Mouse (Mus musculus) heart, postnatal 14 days (tissue): Measurements from ENCODE around the gene Lipc. TPM values are rescaled to one million over a fixed set of nuclear protein-coding genes. Genes with fewer than 3 reads are reported as not detected.
"Not testable (repeated sequence)": the region's sequence is repeated elsewhere in the genome, so short reads cannot be mapped to it uniquely, and the experiment has no call there.

Experiments used
- DNase-seq, 2 experiments: peaks; one replicate each; pipeline ENCODE4 v3.0.0; 2021 to 2022
- intact Hi-C: fragments of 180-260 bp; cut with DNase I; formaldehyde crosslinking; loops from one replicate; pipeline ENCODE4 v1.15.1; 2025
- total RNA-seq, 2 experiments: library from RNA; stranded (reverse); gene quantifications; 2 replicates each; pipeline ENCODE4 v1.2.3; 2021

The Lipc gene
- total RNA-seq, 2 experiments from 2014 or later: 0.36 TPM; not detected in 1

DNA sequence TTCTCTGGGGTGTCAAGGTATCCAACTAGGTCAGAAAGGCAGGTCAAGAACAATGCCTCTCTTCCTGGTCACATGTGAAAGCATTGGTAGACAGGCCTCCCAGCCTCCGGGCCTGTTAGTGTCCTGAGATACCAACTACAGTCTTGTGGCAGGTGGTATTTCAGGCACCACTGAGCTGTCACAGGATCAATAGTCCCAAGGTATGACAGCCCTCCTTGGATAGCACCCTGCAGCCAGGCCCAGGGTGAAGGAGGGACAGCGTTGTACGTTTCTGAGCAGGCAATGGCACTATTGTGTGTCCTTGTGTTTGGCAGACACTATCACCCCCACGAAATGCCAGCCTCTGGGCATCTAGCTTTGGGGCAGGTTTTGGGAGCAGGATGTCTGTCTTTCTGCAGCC lies 77.0 kb downstream of the Lipc start:
- intact Hi-C loops: no loop called here

DNA sequence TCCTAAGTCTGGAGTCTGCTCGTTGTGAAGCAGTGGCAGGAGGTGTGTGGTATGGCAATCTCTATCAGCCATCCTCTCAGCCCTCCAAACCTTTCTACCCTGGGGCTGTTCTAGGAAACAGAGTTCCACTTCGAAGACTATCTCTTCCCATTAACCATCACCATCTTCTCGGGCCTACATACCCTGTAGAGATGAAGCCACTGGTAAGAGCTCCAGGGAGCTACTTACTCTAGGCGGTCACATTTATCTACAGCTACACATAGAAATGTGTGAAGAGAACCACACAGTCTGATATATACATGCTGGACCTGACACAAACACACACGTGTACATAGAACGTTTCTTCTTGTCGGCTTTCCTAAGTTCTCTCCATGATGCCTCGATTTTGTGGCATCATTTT lies 79.4 kb downstream of the Lipc start:
- intact Hi-C loops: no loop called here
- DNase-seq: no peak

More for the DNA sequence above, 77.0 kb downstream of the Lipc start:
- no peak for DNase-seq

DNA sequence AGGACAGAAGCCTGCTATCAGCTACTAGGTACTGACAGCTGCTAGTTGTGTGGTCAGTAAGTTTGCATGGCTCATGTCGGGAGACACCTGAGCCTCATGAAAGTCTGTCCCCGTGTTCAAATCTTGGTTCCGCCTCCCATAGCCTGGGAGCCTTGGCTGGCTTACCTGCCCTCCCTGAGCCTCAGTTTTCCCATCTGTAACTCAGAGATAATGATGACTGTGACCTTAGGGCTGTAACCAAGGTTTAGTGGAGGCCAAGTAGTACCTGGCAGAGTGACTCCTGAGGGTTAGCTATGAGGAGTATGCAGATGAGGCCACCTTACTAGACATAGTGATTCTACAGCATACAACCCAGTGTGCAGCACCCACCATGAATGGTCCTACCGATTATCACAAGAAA lies 81.7 kb downstream of the Lipc start:
- intact Hi-C loops: no loop called here
- no peak for DNase-seq

DNA sequence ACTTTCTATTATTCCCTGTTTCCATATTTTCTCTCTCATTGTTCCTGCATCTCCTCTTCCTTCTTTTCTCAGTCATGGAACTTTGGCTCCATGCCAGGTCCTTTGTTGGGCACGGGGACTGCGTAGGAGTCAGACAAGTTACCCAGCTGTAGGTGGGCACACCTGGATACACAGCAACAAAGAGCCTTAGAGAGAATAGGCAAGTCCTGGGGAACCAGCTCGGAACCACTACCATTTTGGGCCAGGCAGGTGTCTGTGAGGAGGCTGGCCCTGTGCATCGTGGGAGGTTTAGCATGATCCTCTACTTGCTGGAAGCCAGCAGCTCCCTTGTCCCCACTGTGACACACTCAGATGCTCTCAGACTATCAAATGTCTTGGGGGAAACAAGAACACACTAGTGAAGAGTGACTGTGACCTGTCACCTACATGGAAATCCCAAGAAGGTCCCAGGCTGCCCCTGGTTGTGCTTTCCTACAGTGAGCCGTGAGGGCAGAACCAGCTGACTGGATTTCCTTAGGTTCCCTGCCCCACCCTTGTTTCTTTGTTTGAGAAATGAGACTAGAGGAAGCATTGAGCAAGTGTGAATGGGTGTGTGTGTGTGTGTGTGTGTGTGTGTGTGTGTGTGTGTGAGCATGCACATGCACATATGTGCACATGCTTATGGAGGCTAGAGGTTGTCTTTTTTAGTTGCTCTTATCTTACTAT lies 82.7 kb downstream of the Lipc start:
- intact Hi-C loops: no loop called here
- DNase-seq: no peak

DNA sequence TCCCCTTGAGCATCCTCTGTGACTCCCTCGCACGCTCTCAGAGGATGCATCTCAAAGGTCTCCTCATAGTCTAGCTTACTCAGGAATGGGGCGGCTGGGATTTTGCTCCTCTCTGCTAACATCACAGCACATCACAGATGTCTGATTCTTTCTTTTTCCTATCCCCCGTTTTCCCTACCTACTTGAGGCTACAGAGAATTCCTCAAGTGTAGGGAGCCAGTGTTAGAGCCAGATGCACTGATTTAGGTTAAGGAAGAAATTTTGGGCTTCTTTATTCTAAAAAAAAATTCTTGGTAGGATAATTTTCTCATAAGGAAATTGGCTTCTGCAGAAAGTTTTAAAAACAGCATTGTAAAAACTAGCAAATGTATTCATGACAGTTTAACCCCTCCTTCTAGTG lies 84.6 kb downstream of the Lipc start:
- intact Hi-C loops: no loop called here

GRCm38 (mm10) chr9:70864039-70864438 lies 88.0 kb downstream of the Lipc start:
- intact Hi-C loops: no loop called here
- no peak for DNase-seq

More for the DNA sequence above, 84.6 kb downstream of the Lipc start:
- no peak for DNase-seq

- peak; percentile 26 to 32 for DNase-seq
- intact Hi-C loops: no loop called here
These were observed 88.7 kb downstream of the Lipc start for GRCm38 (mm10) chr9:70863299-70863698.

- no peak for DNase-seq
- intact Hi-C loops: no loop called here
These were observed 92.8 kb downstream of the Lipc start for GRCm38 (mm10) chr9:70859233-70859632.

DNA sequence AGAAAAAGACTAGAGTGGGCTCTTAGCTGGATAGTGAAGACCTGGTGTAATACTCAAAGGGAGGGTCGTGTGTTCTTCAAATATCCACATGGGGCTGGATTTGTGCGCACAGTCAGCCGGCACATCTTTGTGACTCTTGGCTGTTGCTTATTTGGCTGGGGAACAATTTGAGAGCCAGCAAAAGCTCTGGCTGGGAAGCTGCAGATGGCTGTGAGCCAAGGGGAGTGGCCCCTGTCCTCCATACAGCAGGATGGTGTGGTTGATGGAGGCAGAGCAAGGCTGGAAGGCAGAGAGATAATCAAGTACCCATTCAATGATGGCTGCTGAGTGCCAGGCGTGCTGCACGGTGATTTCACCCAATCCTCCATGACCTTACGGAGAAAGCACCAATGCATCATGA lies 96.2 kb downstream of the Lipc start:
- peak; percentile 58 to 71 for DNase-seq
- intact Hi-C loops: no loop called here

DNA sequence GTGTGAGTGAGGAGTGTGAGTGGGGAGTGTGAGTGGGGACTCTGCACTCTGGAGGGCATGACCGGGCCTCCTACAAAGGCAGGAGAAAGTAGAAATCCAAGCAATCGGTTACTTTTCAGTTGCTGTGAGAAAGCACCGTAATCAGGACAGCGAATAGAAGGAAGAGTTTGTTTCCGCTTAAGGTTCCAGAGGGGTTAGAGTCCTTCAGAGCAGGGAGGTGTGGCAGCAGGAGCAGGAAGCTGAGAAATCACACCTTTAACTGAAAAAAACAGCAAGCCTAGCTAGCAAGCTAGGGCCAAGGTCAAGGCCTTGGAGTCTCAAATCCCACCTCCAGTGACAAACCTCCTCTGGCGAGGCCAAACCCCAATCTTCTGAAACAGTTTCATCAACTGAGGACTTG lies 97.1 kb downstream of the Lipc start:
- intact Hi-C loops: no loop called here

DNA sequence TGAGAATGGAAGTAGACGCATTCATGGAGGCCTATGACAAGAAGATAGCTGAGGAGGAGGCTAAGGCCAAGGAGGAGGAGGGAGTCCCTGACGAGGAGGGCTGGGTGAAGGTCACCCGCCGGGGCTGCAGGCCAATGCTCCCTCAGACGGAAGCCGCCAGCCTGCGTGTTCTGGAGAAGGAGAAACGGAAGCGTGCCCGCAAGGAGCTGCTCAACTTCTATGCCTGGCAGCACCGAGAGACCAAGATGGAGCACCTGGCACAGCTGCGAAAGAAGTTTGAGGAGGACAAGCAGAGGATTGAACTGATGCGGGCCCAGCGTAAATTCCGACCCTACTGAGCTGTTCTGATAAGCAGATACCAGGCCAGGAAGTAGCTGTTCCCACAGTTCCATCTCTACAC lies 98.9 kb downstream of the Lipc start:
- DNase-seq, intact Hi-C loops: not testable (repeated sequence)

More for the DNA sequence above, 97.1 kb downstream of the Lipc start:
- DNase-seq: no peak

- intact Hi-C loops: no loop called here
- no peak for DNase-seq
These were observed 100.5 kb downstream of the Lipc start for GRCm38 (mm10) chr9:70851533-70851932.

GRCm38 (mm10) chr9:70848135-70848770 lies 103.8 kb downstream of the Lipc start:
- intact Hi-C loops: loop anchor here (10.0 kb wide), 1 partner anchor 173 kb away; the partner anchor contains the start of gene Adam10
- peak; percentile 15 to 24 for DNase-seq

DNA sequence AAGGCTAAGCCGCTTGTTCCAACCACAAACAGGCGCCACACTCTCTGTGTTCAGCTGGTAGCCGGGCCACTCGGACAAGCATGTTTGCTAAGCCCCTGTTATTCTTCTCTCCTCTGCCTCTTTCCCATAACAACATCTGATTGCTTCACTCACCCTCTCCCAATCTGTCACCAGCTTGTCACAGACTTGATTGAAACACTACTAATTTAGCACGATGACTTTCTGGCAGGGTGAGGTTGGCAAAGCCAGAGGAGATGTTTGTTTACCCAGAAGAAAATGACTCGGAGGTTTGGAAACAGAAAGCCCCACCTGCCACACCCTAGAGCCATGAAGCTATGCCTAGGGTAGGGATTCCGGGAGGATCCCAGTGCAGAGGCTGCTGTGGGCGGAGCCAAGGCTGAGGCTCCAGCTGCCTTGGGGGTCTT lies 104.4 kb downstream of the Lipc start:
- intact Hi-C loops: loop anchor here (10.0 kb wide), 1 partner anchor 173 kb away; the partner anchor contains the start of gene Adam10
- DNase-seq: peak; percentile 22 to 28

GRCm38 (mm10) chr9:70843270-70843669 lies 108.8 kb downstream of the Lipc start:
- intact Hi-C loops: loop anchor here (10.0 kb wide), 1 partner anchor 168 kb away; the partner anchor contains the start of gene Adam10
- no peak for DNase-seq

DNA sequence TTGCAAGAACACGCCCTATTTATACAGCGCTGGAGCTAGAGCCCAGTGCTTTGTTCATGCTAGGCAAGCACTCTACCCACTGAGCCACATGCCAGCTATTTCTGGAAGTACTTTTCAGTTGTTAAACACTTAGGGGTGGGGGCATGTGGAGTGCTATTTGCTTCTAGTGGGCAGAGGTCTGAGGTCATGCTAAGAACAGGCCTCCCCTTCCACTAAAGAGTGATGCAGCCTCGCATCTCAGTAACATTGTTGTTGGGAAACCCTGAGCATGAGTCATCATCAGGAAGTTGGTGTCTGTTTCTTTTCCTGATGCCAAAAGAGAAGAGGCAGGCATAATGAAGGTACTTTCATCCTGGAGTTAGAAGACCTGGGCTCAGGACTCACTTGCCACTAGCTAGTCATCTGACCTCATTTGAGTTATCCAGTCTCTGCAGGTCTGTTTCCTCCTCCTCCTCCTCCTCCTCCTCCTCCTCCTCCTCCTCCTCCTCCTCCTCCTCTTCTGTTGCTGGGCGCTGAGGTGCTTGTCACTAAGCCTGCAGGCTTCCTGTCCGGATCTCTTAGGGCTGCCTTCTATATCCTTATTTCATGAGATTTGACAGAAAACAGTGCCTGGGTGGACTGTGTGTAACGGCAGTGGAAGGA lies 109.6 kb downstream of the Lipc start:
- intact Hi-C loops: loop anchor here (10.0 kb wide), 1 partner anchor 168 kb away; the partner anchor contains the start of gene Adam10
- DNase-seq: peak in 1 of 2 experiments; percentile 23

DNA sequence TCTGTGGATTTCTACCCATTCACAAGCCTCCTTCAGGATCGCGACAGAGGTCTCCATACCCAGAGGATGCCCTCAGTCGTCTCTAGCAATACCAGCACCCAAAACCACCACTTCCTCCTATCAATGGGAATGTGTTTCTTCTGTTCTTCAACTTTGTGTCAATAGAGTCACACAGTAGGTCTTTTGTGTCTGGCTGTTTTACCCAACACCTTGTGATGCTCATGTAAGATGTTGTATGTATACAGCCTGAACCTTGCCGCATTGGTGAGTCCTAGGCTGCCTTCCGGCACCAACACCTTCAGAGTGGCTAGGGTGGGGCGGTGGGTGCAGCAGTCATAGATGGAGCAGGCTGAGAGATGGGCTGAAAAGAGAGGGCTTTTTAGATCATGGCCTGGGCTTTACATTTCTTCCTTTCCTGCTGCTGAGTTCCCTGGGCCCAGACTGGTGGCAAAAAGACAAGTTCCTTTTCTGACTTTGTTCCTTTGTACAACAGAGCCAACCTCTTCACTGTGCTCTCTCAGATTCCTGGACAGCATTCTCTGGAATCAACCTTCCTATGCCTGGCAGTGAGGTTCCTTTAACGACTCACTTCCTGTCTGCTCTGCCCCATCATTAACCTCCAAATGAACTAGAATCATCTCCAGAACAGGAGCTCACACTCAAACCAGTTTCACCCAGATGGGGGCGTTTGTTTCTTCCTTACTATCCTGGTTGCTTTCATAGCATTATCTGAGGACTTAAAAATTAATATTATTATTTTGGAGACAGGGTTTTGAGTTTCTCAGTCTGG lies 110.4 kb downstream of the Lipc start:
- intact Hi-C loops: loop anchor here (10.0 kb wide), 1 partner anchor 167 kb away; the partner anchor contains the start of gene Adam10

GRCm38 (mm10) chr9:70840861-70841341 lies 111.1 kb downstream of the Lipc start:
- DNase-seq: no peak
- intact Hi-C loops: loop anchor here (10.0 kb wide), 1 partner anchor 166 kb away; the partner anchor contains the start of gene Adam10

More for the DNA sequence above, 110.4 kb downstream of the Lipc start:
- no peak for DNase-seq

GRCm38 (mm10) chr9:70838132-70838911 lies 113.7 kb downstream of the Lipc start:
- no peak for DNase-seq

More at GRCm38 (mm10) chr9:70838132-70838911, 113.7 kb downstream of the Lipc start:
- intact Hi-C loops: no loop called here
